Mouse (Mus musculus): Measurements from ENCODE around the gene Egfl7. TPM values are rescaled to one million over a fixed set of nuclear protein-coding genes. Genes with fewer than 3 reads are reported as not detected.

Gene Egfl7
- polyA plus RNA-seq, 1 experiment from 2014 or later: 50.0 TPM

DNA sequence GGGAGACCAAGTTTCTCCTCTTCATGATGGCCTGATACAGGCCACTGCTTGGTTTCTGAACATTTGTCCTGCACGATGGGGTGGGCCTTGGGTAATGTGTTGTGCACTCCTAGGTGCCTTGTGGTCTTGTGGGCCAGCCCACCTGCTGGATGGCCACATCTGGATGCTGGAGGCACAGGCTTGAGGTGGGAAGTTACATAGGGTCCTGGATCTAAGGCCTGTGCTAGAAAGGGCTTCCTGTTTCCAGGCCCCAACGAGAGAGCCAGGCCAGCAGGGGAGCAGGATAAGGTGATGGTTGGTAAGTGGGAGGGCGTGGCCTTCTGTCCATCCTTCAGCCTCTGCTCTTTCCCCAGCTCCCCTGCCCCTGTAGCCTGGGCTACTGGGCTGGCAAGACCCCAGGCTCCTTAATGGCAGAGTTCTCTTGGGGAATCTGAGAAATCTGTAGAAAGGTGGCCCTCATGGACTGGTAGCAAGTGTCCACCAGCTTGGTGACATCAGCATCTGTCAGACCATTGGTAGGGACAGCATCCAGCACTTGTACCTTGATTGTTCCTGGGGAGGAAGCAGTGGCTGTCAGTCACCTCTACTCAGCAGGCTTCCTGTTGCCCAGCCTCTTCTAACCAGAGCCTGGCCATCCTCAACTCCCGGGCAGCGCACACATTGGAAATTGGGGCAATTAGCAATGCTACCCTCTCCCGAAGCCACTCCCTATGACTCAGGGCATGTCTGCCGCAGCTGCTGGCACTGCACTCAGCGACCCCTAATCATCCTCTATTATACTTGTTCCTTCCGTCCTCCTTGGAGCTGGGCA, 13.6 kb downstream of the Egfl7 start:
- no peak for DNase-seq (ENCODE audit: low spot score)

DNA sequence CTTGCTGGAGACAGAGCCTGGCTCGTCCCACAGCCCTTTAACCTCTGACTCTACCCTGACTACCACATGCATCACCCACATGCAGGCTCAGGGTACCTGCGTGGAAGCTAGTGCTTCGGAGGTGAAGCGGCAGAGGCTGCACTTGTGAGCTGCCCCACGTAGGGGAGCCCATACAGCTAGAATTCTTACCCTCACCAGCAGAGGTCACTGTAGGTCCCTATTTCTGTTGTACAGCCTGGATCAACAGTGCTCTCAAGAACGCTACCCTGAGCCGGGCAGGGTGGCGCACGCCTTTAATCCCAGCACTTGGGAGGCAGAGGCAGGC, 14.2 kb downstream of the Egfl7 start:
- peak; percentile 82 for DNase-seq (ENCODE audit: low spot score)

DNA sequence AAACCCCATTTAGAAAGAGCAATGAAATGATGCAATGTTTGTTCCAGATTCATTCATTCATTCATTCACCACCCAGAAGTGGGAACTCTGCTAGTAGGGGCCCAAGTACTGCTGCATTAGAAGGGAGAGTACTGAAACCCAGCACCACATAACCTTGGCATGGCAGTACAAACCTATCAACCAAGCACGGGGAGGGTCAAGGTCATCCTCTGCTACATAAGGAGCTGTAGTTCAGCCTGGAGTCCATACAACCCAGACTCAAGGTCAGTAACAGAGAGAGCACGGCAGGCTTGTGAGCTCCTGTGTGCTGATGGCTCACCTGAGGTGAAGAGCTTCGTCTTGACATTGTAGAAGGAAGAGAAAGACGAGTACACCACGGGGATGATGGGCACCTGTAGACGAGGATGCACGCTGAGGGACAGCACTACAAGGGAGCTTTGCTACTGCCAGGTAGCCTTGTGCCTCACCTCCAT, 14.7 kb downstream of the Egfl7 start:
- no peak for DNase-seq (ENCODE audit: low spot score)

DNA sequence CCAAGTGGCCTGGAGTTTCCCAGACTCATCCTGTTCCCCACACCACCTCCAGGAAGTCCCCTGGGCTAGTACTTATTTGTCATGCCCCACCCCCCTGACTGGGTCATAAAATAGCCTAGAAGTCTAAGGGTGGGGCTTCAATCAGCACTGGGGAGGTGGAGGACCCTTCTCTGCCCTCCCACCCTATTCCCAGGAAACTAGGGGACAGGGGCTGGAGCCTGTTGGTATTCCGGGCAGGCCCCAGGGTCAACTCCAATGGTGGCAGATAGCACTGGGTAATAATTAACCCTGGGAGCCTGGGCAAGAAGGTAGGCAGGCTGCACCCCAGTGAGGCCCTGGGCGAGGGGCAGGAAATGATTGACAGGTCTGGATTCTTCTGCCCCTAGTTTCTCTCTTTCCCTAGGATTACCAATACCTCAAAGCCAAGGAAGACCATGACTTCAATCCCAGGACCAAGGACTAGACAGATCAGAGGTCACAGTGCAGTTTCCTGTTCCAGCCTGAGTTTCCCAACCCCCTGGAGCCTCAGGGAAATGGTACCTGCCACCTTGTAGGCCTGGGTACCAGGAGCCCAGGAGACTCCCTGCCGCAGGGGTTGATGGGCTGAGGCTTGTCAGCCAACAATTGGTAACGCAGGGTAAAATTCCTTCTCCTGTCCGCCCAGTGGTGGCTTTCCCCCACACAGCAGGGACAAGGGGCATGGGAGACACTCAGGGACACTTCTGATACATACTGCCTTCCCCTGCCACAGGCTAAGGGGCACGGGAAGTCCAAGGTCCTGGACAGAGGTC, 15.3 kb downstream of the Egfl7 start:
- DNase-seq (ENCODE audit: low spot score): no peak

DNA sequence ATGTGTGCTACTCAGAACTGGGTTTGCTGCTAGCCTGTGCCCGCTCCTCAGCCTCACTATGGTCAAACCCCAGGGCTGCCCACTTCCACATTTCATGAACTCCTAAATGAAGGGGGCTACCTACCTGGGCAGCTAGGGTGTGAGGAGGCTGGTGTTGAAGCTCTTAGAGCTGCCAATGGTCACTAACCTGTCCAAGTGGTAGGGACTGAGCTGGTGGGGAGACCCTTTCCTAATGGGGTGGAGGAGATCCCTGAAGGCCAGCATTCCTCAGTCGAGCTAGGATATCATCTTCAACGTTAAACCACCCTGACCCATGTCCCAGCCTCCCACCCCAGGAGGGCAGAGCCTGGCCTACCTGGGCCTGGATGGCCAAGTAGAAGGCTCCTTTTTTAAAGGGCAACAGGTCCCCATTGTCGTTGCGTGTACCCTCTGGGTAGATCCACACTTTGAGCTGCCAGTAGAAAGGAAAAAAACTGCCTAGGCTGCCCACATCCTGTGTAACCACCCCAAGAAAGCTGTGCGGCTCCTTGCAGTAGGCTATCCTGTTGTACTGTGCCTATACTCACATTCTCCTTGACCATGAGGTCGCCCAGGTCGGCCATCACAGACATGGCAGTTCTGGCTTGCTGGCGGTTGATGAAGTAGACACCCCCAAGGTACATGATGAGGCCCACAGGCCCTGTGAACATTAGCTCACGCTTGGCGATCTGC, 16.1 kb downstream of the Egfl7 start:
- DNase-seq (ENCODE audit: low spot score): peak; percentile 61

DNA sequence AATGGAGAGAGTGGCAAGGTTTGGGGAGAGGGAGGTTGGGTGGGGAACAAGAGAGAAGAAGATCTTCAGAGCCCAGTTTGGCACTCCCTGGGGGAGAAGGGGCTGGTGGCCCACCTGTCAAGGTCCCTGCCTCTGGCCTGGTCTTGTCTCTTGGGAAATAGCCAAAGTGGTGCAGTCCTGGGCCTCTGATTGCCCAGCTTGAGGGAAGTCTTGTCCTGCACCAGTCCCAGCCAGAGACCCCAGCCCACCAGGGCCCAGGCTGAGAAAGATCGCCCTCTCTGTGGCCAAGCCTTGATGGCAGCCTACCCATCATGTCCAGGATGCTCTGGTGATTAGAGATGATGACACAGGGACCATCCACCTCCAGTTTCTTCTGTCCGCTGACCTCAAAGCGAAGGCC, 17.1 kb downstream of the Egfl7 start:
- no peak for DNase-seq (ENCODE audit: low spot score)

DNA sequence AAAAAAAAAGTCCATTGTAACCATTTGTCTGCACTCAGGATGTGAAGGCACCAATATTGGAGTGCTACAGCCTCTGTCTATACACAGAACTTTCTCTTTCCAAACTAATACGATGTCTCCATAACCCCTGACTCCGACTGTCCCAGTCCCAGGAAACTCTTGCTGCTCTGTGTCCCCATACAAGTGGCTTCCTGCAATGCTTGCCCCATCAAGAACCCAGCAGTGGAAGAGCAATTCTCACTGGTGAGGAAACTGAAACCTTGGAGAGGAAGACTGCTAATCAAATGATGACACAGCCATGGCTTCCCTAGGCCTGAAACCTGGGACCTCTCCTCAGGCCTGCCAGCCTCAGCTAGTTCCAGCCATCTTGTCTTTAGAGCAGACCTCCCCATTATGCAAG, 18.0 kb downstream of the Egfl7 start:
- no peak for DNase-seq (ENCODE audit: low spot score)

DNA sequence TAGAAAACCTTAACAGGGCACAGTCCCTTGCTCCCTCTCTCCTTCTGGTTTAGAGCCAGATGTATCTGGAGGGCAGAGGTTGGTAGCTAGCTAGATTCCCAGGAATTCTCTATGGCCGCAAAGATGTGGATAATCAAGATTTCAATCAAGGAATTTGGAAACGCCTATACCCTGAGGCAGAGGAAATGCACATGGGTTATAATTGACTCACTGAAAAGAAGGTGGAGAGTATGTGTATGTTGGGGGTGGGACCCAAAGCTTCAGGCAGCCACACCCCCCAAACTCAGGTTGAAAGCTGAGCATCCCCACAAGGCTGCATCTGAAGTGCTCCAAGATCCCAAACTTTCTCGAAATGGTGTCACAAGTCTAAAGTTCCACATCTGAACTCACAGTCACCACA, 18.6 kb downstream of the Egfl7 start:
- no peak for DNase-seq (ENCODE audit: low spot score)

DNA sequence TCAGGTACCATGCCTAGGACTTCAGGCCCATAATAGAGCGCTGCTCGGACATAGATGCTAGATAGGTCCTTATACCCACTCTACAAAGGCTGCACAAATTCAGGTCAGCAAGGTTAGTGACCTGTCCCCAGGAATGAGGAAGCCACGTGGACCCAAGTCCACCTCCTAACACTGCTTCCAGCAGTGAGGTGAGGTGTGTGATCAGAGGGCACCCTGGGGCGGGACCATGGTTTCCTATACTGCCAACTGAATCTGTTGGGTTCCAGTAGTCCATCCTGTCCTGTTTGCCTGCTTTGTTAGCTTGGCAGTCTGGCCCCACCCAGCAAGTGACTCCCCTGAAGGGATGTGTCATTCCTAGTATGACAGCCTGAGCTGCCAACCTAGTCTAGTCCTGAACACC, 20.2 kb downstream of the Egfl7 start:
- no peak for DNase-seq (ENCODE audit: low spot score)

DNA sequence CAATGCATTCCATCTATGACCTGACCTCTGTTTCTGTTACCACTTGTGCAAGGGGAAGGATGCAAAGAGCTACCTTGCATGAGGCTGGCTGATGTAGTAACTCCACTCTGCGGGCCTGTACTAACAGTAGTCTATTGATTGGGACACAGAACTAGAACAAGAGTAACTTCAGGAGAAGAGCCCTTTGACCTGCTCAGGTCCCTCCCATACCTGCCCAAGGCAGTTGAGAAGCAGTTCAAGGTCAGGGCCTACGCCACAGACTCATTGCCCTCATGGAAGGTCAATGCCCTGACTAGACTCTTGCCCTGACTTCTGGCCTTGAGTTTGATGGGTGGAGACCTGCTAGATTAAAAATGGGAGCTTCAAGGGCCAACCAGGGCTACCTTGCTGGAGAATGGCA, 20.9 kb downstream of the Egfl7 start:
- no peak for DNase-seq (ENCODE audit: low spot score)

DNA sequence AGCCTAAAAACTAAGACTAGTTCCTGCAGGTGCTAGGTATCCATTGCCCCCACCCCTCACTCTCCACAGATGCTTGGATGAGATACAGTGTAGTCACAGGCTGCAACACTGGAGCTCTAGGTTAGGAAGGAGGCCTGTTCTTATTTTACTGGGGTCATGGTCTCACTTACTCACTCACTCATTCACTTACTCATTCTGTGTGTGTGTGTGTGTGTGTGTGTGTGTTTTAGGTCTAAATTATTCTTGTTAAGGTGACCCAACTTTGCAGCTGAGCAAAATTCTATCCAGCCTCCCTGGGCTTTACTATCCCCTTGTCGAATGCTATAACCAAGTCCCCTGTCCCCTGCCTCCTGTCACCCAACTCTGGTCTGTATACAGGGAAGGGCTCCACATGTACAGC, 21.8 kb downstream of the Egfl7 start:
- no peak for DNase-seq (ENCODE audit: low spot score)

DNA sequence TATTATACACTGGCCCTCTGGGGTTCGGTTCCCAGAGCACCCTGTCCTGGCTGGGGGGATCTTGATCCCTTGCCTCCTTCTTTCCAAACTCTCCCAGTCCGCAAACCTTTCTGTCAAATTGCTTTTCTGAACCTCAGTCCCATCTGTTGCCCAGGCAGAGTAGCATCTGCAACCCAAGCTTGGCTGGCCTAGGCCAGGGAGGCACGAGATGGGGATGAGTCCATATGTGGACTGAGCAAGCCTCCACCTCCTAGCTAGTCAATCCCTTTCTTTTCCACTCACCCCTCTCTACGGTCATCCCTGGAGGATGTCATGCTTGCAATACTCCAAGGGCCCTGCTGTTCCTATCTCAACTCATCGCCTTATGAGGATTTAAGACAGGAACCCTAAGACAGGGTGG, 22.8 kb downstream of the Egfl7 start:
- no peak for DNase-seq (ENCODE audit: low spot score)

DNA sequence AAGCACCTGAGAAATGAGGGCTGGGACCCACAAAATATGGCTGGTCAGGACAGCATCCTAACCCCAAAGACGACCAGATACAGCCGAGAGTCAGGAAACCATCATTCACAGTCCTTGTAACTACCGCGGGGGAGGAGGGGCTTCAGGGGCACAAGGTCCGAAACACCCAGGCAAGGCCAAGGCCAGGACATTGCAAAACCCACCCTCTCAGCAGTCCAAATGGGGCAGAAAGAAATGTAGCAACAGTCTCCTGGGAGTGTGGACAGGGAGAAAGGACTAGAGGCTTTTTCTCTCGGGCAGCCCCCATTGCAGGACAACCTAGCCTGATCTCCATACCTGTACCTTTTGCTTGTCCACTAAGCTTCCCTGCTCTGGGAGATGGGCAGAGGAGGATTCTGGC, 23.3 kb downstream of the Egfl7 start:
- DNase-seq (ENCODE audit: low spot score): no peak

DNA sequence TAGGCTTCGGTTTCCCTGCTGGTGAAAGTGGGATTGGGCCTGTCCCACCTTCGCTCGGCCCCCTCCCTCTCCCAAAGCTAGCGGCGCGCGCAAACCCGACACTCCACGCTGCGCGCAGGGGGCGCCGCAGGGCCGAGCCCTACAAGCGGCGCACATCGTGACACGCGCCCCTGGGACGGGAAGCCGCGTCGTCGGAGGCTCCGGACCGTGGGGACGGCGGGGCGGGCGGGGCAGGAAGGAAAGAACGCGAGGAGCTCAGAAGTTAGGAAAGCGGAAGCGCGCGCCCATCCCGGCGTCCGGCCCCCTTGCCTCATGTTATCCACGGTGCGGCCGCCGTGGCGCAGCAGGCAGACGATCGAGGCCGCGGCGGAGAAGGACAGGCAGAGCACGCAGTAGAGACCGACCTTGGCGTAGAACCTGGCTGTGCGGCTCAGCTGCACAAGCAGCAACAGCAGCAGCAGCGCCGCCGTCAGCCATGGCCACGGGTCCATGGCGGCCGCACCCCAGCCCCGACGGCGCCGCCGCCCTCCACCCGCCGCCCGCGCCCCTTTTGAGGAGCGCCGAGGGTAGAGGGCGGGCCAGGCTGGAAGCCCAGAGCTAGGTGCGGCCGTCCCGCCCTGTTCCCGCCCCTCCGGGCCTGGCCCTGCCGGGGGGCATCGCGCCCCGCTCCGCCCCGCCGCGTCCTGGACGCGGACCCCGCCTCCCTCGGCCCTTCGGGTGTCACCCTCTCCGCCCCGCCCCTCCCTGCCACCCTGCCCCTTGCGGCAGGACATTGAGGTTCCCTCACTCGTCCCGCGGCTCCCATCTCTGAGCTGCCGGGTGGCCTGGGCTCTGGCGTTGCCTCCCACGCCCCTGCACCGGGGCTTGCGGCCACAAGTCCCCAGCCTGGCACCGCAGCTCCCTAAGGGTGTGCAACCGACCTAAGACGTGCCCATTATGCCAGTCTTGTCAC, 24.2 kb downstream of the Egfl7 start, which contains the start of gene Agpat2:
Gene Agpat2 (minus strand): TSS at position 698 of the 952 bp plus-strand sequence.
- peak; percentile 86 for DNase-seq (ENCODE audit: low spot score)

DNA sequence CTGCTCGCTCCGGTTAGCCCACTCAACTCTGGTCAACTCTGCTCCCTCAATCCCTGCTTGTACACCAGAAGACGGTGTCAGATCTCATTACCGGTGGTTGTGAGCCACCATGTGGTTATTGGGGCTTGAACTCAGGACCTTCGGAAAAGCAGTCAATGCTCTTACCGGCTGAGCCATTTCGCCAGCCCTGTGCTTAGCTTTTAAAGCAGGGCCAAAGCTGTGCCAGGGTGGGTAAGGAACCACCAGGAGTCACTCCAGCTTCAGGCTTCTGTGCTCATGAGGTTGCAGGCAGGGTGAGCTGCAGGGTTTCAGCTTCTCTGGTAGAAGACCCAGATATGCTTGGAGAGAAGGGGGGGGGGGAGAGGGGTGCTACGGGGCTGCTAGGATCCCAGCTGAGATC, 25.5 kb downstream of the Egfl7 start:
- no peak for DNase-seq (ENCODE audit: low spot score)

DNA sequence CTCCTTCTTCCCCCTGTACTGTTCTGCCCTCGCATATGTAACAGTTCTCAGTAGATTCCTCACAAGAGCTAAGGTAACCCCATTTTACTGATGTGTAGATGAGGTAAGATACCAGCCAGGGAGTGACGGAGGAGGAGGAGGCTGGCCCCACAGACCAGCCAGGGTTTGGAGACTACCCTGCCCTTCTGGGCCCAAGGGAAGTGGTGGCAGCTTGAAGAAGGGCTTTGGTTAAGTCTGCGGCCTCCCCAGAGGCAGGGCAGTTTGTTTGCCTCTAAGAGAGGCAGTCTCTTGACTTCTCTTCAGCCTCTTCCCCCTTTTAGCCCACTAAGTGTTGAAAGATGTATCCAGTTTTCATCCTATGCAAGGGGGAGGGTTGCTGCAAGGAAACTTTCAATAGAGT, 26.8 kb downstream of the Egfl7 start:
- DNase-seq (ENCODE audit: low spot score): no peak

DNA sequence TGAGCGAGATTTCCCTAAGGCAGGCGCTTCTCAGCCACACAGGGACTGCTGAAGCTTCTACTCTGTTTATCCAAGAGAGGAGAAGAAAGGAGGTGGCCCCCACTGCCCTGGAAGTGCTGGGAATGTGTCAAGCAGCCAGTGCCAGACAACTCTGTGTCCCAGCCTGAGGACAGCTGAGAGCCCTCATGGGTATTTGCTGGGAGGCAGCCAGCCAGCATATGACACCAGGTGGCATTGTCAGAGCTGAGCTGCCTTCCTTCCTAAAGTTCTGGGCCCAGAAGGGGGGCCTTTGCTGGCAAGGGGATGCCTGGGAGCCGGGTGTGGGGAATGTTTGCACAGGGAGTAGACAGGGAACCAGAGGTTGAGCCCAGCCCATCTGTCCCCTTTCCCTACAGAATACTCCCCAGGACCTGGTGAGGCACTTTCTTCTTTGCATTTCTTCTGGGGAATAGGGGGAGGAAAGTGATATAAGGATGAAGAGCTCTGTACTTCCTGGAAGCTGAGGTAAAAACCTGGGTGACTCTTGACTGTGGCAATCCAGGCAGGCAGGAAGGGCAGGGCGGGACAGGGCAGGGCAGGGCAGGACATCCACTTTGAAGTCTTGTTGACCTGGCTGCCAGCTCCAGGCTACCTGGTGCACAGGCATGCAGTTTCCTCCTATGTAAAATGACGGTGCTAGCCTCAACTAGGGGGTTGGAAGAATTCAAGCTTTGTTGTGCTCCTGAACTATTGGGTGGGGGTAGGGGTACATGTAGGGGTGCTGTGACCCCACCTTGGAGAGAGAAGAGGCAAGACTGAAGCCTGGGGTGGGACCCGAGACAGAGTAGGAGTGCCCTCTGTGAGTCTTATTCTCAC, 27.5 kb downstream of the Egfl7 start:
- no peak for DNase-seq (ENCODE audit: low spot score)

DNA sequence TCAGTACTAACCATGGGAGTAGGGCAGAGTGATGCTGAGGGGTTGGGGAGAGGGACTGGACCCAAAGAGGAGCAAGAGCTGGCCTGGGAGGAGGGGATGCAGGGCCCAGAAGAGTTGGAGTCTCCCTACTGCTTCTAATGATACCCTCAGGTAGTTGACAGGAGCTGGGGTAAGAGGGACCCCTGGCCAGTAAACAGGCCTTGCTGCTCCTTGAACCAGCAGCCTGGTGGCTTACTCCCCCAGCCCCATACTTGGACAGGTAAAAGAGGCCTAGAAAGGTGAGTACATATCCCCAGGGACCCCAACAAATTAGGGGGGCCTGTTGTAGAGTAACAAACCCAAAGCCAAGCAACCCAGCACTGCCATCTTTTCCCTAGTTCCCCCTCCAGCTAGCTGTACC, 29.0 kb downstream of the Egfl7 start:
- DNase-seq (ENCODE audit: low spot score): no peak

DNA sequence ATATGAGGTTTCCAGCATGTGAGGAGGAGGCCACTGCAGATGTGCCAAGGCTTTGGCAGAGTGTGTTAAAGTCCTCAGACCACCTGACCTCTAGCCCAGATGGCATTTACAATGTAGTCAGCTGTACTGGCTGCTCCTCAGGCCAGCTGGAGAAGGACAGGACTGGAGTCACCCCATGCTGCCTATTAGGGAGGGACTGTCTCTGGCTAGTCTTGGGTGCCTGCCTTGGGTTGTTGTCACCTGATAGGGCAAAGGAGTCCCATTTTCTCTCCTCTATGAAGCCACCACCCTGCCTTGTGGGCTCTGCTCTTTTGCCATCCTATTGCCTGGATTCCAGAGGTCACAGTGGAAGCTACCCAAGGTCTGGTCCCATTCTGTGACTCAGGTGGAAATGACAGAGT, 29.4 kb downstream of the Egfl7 start:
- no peak for DNase-seq (ENCODE audit: low spot score)

DNA sequence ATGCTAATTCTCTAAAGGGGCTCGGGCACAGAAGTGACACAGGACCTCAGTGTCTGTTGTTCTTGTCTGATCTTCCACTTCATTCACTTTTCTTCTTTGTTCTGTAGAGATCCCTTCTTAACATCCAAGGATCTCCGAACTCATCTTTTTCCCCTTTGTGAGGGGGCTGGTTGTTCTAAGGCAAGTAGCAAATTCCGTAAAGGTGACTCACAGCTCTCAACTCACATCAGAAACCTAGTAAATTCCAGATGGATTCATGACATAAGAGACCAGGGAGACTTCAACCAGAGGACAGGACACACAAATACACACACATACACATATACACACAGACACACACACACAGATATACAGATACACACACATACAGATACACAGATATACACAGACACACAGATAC, 30.7 kb downstream of the Egfl7 start:
- DNase-seq (ENCODE audit: low spot score): no peak
